Mouse (Mus musculus) hindbrain, postnatal 0 days (tissue): Measurements from ENCODE around the gene Nptx1. TPM values are rescaled to one million over a fixed set of nuclear protein-coding genes. Genes with fewer than 3 reads are reported as not detected.
A peak's percentile ranks its signal among the peaks of the same experiment; 100 is the strongest.

Source experiments
- ATAC-seq: fragments of 200-750 bp; cut with Nextera tagmentation; 2 replicates; pipeline ENCODE4 v1.8.0; 2017; ENCODE audit warnings: mild to moderate bottlenecking, moderate TSS enrichment, moderate library complexity
- DNase-seq: peaks from one replicate; pipeline ENCODE4 v3.0.0-alpha.2; 2015; ENCODE audit warnings: low spot score
- H3K27ac ChIP-seq: fragments of 300-500 bp; sonication (generic); 2 replicates; pipeline ENCODE4 v1.5.1; 2014; ENCODE audit warnings: mild to moderate bottlenecking
- H3K27me3 ChIP-seq: fragments of 300-500 bp; sonication (generic); 2 replicates; pipeline ENCODE4 v1.6.1; 2014; ENCODE audit warnings: low read length, mixed read lengths; ENCODE audit not compliant: insufficient read depth
- H3K36me3 ChIP-seq: fragments of 300-500 bp; sonication (generic); 2 replicates; pipeline ENCODE4 v1.6.1; 2014; ENCODE audit warnings: low read length, mixed read lengths; ENCODE audit not compliant: insufficient read depth
- H3K4me1 ChIP-seq: fragments of 300-500 bp; sonication (generic); 2 replicates; pipeline ENCODE4 v1.6.1; 2014; ENCODE audit warnings: antibody characterized with exemption, low read length, mixed read lengths; ENCODE audit not compliant: insufficient read depth
- H3K4me2 ChIP-seq: fragments of 300-500 bp; sonication (generic); 2 replicates; pipeline ENCODE4 v1.6.1; 2014; ENCODE audit warnings: low read depth, mild to moderate bottlenecking, low read length, moderate library complexity, mixed read lengths
- H3K4me3 ChIP-seq: fragments of 300-500 bp; sonication (generic); 2 replicates; pipeline ENCODE4 v1.5.1; 2014; ENCODE audit warnings: low read length
- H3K9ac ChIP-seq: fragments of 300-500 bp; sonication (generic); replicated peaks from 2 replicates; pipeline ENCODE4 v1.6.1; 2014; ENCODE audit warnings: mild to moderate bottlenecking, low read length, moderate library complexity, mixed read lengths
- H3K9me3 ChIP-seq: fragments of 300-500 bp; sonication (generic); 2 replicates; pipeline ENCODE4 v1.6.1; 2016; ENCODE audit warnings: low read length, mixed read lengths
- CTCF ChIP-seq: IDR thresholded peaks from 2 replicates; pipeline ENCODE4 v1.5.1; 2016; ENCODE audit warnings: antibody characterized with exemption, control low read depth, low read depth
- WGBS: fragments of 180-500 bp; shearing (Covaris S2); extraction: QIAGEN DNeasy Blood & Tissue Kit; methylation state at CpG from one replicate; pipeline ENCODE4 v1.1.7; 2014; 5-methylcytosine and 5-hydroxymethylcytosine counted together
- polyA plus RNA-seq: library from polyadenylated mRNA; unstranded; fragments of >200 nt; fragmentation: Nextera tagmentation; extraction: Ambion mirVana; gene quantifications from 2 replicates; pipeline ENCODE4 v1.2.1, GENCODE M21; 2015
- total RNA-seq: library from RNA; depleted of rRNA; stranded (reverse); fragments of >200 nt; gene quantifications from 2 replicates; pipeline ENCODE4 v1.2.3, GENCODE M21; 2014

The Nptx1 gene
- total and polyA plus RNA-seq, 2 experiments from 2014 or later: 10.1 to 27.0 TPM

- H3K4me3 ChIP-seq: no peak overlapping the region
- no peaks in the 10 kb centered on the region for H3K36me3 ChIP-seq
- TF ChIP-seq CTCF: peak; percentile 60
- DNase-seq: peak; percentile 54
- no peaks in the 10 kb centered on the region for H3K27me3 ChIP-seq
- H3K27ac ChIP-seq: no peak overlapping the region
- peaks cover 23% of the 10 kb centered on the region for H3K4me1 ChIP-seq
- 63% methylated on average over 12 of the region's 12 CpGs for WGBS
- no peak overlapping the region for H3K4me2 ChIP-seq
- no peak overlapping the region for H3K9ac ChIP-seq
- no peaks in the 10 kb centered on the region for H3K9me3 ChIP-seq
- peak; percentile 57; the same call in 1 of the 2 replicates for ATAC-seq
Measured at GRCm38 (mm10) chr11:119516677-119517361, 30.7 kb downstream of the Nptx1 start.

GRCm38 (mm10) chr11:119515823-119516676 lies 31.5 kb downstream of the Nptx1 start:
- H3K9me3 ChIP-seq: no peaks in the 10 kb centered on the region
- no peak overlapping the region for H3K4me2 ChIP-seq
- H3K27me3 ChIP-seq: no peaks in the 10 kb centered on the region
- no peak overlapping the region for H3K9ac ChIP-seq
- ATAC-seq (no peak), DNase-seq (no peak)
- TF ChIP-seq CTCF: no peak
- H3K4me3 ChIP-seq: no peak overlapping the region
- WGBS: 48% methylated on average over 16 of the region's 16 CpGs
- no peaks in the 10 kb centered on the region for H3K36me3 ChIP-seq
- H3K27ac ChIP-seq: 0 out of 2 replicates have a peak overlapping the region, but pooled peaks have one; percentile 62
- H3K4me1 ChIP-seq: peaks cover 23% of the 10 kb centered on the region

- Histone ChIP-seq H3K27ac (peak overlapping the region; percentile 62; the same call in 1 of the 2 replicates), H3K4me3 (no peak overlapping the region), H3K9me3 (no peaks in the 10 kb centered on the region), H3K9ac (0 out of 2 replicates have a peak overlapping the region, but pooled peaks have one; percentile 13), H3K4me1 (peaks cover 23% of the 10 kb centered on the region), H3K36me3 (no peaks in the 10 kb centered on the region), H3K4me2 (peak overlapping the region; percentile 38), H3K27me3 (no peaks in the 10 kb centered on the region)
- DNase-seq: peak; percentile 90
- peak; percentile 71 for ATAC-seq
- peak; percentile 72 for TF ChIP-seq CTCF
- 3% methylated on average over 21 of the region's 21 CpGs for WGBS
Measured at GRCm38 (mm10) chr11:119514967-119515636, 32.5 kb downstream of the Nptx1 start.

GRCm38 (mm10) chr11:119514108-119514860 lies 33.3 kb downstream of the Nptx1 start:
- H3K4me2 ChIP-seq: peak overlapping the region; percentile 38
- 0 out of 2 replicates have a peak, but pooled peaks have one; percentile 3 for ATAC-seq
- no peak for DNase-seq
- H3K4me1 ChIP-seq: peaks cover 23% of the 10 kb centered on the region
- TF ChIP-seq CTCF: no peak
- 0 out of 2 replicates have a peak overlapping the region, but pooled peaks have one; percentile 13 for H3K9ac ChIP-seq
- 27% methylated on average over 16 of the region's 16 CpGs for WGBS
- H3K4me3 ChIP-seq: no peak overlapping the region
- H3K27me3 ChIP-seq: no peaks in the 10 kb centered on the region
- peak overlapping the region; percentile 62 for H3K27ac ChIP-seq
- H3K36me3 ChIP-seq: no peaks in the 10 kb centered on the region
- no peaks in the 10 kb centered on the region for H3K9me3 ChIP-seq

- ATAC-seq (no peak), DNase-seq (no peak)
- Histone ChIP-seq H3K4me1 (peaks cover 23% of the 10 kb centered on the region), H3K27ac (no peak overlapping the region), H3K36me3 (peaks cover 4% of the 10 kb centered on the region; the same call in 1 of the 2 replicates), H3K27me3 (no peaks in the 10 kb centered on the region), H3K9me3 (no peaks in the 10 kb centered on the region), H3K9ac (no peak overlapping the region), H3K4me3 (no peak overlapping the region), H3K4me2 (no peak overlapping the region)
- TF ChIP-seq CTCF: no peak
- WGBS: 39% methylated on average over 9 of the region's 9 CpGs
Measured at GRCm38 (mm10) chr11:119513038-119513659, 34.4 kb downstream of the Nptx1 start.
